Mouse (Mus musculus) right cerebral cortex, postnatal 25 days (tissue): Measurements from ENCODE around the gene Sfxn5.

Experiments
- DNase-seq: peaks from one replicate; pipeline ENCODE4 v3.0.0; 2022

Gene Sfxn5

DNA sequence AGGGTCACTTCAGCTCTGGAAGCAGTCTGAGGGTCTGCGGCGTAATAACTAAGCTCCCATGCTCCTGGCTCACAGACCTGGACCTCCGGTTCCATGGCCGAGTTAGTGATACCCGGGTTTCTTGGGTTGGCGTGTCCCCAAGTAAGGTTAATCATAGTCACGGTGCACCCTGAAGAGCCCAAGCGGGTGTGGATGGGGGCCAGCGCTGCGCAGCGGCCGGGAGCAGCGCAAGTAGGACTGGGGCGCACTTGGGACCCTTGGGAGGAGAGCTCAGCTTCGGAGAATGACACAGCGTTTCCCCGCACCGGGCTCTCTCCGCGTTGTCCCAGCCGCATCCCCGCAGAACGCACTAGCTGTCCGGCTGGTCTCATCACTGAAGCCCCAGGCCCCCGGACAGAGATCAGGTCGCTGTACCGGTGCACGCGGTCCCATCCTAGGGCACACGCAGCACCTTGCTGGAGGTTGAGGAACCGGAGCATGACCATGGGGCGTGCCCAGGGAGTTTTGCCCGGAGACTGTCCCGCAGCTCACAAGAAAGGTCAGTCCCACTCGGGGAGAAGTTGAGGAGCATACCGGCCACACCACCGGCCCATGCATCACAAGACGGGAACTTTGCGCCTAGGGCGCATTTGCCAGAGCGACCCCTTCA is 747 bp downstream of the Sfxn5 start:
- no peak for DNase-seq

DNA sequence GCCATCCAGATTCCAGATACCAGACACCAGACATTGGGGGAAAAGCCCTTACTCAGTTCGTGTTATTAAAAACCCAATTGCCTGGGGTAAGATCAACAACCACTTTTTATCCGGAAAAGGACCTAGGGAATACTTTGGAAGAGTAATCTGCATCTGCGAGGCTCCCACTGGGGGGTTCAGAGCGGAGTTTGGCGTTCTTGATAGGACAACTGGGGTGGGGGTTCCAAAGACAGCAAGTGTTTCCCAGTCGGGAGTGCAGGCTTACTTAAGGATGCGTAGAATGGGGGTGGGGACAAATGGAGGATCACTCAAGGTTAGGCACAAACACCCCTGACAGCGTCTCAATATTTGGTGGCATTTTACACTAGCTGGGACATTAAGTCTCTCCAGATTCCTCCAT is 1.5 kb downstream of the Sfxn5 start:
- DNase-seq, result no peak

DNA sequence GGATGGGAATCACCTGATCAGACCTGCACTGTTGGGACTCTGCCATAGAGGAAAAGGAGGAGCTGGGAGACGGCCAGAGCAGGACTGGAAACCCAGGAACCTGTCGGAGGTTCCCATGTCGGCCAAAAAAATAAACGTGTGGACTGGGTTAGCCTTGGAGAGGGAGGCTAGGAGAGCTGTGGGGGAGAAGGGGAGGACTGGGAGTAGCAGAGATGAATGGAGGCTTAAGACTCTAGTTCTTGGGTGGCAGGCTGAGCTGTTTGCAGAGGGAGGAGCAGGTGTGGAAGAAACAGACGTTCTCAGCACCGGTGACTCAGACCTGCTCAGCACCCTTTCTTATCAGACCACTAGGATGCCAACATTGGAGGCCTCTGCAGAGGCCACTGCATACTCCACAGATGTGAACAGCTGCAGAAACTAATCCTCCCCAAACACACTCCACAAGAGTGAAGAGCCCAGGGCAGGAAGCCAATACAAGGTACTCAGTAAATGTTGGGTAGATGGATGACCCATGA is 1.9 kb downstream of the Sfxn5 start:
- peak; percentile 56 for DNase-seq

DNA sequence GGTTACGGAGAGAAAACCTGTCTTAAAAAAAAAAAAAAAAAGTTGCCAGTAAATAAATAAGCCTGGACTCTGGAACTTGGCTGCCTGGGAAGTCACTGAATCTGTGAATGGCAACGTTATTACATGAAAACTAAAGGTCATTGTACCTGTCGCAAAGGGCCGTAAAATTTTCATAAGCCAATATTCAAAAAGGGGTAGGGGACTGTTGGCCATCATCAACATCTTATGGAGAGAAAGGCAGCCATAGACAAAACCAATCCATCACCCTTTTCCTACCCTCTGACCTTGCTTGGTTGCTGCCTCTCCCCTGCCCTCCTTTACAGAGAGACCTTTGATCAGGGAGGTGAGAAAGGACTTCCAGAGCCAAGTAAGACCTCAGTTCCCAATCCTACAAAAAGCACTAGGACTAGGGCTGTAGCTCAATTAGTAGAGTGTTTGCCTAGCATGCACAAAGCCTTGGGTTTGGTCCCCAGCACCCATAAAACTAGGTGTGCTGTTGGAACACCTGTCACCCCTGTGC is 3.5 kb downstream of the Sfxn5 start:
- DNase-seq, result no peak

DNA sequence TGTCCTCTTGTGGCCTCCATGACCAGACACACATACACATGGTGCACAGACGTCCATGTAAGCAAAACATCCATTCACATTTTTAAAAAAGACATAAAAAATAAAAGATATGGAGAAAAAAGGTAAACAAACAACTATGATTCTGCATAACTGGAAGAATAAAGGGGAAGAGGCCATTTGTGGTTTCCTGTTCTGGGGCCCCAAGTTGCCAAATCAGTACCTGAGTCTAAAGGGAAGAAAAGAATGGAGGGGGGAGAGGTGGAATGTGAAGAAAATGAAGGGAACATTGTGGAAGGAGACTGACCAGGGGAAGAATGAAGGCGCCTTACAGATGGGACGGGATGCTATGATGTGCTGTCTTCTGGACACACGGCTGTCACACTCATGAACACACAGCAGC is 6.7 kb downstream of the Sfxn5 start:
- no peak for DNase-seq

DNA sequence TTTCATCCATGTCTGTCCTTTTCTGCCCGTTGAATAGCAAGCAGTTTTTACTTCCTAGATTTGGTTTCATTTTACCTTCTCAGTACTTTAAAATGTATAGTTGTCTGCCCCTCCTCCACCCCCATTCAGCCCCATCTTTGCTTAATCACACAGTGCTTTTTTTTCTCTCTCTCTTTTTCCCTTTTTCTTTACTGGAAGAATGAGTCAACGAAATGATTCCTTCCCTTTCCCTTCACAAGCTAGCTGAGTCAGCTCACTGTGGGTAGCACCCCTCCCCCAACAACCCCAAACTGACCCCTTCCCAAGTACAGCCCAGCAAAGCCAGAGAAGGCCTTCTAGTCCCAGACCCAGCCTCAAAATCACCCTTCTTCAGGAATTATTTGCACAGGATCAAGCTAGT is 8.1 kb downstream of the Sfxn5 start:
- DNase-seq, result no peak

DNA sequence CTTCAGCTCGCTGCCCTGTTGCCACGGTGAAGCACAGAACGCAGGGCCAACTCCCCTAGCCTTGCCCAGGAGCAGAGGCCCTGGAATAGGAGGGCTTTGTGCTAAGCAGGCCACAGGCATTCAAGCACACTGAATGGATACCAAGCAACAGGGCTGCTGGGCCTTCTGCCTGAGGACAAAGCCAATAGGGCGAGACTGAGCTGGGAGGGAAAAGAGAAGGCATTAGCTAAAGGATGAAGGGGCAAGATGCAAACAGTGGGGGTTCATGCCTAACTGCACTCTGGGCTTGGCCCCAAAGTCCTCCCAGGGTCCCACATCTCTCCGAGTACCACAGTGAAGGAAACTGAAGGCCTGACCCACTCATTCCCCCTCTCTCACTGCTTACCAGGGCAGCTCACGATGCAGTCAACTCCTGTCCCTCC is 12.8 kb downstream of the Sfxn5 start:
- no peak for DNase-seq

DNA sequence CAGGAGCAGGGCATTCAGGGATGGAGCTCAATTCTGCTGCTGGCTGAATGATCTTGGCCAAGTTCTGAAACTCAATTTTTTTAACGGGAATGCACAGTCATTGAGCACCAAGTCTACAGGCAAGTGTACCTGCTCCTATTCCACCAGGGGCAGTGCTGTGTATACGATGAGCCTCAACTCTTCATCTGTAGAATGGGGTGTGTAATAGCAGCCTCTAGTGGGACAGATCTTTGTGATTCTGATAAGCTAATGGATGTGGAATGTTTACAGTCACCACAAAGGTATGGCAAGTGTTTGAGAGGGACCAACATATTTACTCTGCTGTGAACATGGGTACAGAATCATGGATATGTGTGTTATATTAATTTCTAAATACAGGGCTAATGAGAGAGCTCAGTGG is 17.0 kb downstream of the Sfxn5 start:
- no peak for DNase-seq

DNA sequence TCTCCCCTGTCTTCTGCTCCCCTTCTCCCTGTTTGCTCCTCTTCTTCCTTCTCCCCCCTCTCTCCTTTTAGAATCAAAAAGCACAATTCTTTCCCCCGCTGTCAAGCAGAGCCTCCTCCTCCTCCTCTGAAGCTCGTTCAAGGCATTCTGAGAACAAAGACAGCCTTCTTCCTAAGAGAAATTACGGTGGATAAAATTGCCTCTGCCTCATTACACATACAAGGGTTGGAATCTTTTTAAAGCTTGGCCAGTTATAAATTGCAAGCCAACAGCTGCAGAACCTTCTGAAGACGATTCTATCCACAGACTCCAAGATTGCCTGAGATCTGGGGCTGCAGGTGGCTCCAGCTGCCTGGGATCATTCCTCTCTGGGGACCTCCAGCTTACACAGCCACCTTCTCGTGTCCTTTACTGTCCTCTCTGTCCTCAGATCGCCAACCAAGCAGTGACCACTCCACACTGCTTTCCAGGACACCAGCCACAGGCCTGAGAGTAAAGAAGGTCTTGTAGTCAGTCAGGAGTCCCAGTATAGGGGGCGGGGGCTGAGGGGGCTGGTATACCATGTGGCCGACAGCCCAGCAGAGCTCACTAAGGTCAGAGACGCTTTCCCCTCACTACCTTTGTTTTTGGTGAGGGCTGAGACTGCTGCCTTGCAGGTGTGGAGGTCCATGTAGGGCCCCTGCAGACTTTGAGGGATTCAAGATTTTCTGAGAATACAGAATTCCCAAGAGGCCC is 19.0 kb downstream of the Sfxn5 start:
- no peak for DNase-seq

DNA sequence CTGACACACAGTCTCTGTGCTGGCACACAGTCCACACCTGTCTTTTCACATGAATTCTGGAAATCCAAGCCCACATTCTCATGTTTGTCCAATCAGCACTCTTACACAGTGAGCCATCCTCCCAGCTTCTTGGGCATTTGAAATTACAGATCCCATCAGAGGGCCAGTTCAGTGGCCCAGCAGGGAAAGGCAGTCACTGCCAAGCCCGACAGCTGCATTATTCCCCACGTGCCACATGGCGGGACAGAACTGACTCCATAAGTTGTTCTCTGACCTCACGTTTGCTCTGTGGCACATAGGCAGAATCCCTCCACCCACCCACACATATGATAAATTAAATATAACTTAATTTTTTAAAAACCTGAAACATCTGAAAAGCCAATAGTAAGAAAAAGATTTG is 25.3 kb downstream of the Sfxn5 start:
- DNase-seq, result no peak

DNA sequence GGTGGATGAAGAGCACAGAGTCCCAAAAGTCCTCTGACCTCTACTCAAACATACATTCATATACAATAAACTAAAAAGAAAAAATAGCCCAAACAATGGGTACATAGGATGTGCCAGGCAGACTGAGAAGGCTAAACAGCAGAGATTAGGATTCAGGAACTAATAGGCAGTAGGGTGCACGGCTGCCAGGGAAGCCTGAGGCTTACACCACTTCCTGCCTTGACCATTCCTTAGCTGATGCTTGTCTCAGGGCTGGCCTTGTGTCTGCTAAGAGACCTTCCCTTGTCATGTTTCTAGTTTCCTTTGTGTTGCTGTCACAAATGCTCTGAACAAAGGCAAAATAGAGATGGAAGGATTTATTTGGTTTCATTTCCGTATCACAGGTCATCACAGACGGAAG is 26.8 kb downstream of the Sfxn5 start:
- no peak for DNase-seq

DNA sequence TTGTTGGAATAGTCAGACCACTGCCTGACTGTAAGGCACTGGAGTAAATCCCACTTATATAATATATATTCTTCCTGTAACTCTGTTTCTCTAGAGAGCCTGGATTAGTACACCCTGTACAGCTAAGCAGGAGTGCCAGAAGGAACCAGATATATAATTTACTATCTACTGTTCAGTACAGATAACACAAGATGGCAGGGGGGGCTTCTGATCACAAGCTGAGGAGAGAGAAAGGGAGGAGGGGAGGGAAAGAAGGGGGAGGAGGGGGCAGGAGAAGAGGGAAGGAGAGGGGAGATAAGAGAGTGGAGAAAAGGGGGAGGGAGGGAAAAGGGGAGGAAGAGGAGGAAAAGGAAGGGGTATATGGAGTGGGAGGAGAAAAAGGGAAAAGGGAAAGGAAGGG is 27.4 kb downstream of the Sfxn5 start:
- no peak for DNase-seq

DNA sequence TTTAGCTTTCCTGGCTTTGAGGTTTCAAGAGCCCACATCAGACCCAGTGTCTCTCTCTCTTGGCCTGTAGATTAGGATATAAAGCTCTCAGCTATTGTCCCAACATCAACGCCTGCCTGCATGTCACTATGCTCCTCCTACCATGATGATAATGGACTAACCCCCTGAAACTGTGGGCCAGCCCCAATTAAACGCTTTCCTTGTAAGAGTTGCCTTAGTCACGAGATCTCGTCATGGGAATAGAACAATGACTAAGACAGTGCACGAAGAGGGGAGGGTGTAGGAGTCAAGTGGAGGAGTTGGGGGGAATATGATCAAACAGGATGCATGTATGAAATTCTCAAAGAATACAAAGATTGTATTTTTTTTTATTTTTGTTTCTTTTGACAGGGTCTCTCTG is 28.3 kb downstream of the Sfxn5 start:
- DNase-seq, result no peak

DNA sequence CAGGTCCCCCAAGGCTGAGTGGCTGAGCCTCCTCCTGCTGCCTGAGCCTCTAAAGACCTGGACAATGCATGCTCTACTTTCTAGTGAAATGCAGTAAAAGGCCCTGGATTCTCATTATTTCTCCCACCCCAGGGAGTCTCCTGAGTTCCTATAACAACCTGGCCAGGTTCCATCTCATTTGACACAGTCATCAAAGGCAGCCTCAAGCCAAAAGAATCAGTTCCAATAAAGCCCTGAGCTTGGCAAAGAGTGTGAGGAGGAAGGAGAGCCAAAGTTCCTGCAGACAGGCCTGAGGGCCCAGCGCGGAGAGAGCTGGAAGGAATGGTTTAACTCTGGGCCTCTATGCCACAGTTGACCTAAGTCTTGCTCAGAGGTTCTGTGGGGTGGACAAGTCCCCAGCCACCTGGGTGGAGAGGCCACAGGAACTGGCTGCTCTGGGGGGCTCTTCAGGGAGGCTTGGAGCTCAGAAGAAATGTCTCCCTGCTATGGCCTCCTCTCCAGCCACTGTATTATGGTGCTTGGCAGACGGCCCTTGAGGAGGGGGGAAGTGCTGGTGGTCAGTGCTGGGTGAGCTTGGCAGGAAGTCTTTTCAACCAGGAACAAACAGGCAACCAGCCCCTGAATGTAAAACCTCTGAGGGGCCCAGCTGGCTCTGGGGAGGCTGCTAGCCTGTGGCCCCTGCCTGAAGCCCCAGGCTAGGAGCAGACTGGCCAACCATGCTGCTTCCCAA is 30.7 kb downstream of the Sfxn5 start:
- peak; percentile 52 for DNase-seq

DNA sequence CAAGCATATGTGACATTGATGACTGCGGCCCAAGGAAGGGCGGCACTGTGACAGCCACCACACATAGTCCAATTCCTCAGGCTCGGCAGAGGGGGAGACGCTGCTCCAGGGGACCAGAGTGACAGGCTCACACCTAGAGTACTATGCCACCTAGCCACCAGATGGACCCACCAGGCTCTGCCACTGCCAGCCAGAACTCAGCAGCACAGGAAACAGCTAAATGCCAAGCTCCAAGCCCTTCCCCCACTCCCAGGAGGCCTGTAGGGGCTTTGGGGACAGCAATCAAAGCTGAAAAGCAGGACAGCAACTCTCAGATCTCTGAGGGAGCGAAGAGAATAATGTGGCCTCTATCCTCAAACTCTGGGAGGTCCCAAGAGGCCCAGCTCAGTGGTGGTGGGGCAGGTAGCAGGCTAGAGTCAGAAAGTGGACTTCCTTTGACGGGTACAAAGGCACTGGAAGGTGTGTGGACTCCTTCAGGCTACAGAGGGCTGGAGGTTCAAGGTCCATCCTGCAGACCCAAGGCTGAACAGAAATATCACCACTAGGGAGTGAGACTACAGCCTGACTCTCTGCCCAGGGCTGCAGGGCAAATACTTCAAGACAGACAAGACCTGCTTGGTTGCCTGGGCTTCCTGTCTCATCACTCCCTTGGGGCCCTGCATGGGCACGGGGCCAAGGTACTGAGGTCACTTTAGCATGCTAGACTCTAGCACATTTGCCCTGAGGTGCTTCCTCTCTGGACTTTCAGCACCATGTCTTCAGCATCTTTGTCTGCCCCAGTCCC is 37.6 kb downstream of the Sfxn5 start:
- DNase-seq, result no peak

DNA sequence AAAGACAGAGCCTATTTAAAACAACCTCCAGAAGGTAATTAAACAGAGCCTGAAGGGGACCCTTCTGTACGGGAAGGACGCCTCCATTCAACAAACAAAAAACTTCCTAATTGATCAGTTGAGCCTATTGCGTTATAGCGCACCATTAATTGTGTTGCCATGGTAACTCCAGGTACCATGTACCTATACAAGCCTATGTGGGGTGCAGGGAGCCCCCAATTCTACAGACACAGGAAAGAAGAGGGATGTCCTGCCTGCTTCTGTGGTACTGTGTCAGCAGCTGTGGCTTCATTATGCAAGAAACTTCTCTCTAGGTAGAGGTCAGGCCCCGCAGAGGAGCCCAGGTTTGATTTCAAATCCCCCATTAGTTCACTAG is 39.2 kb downstream of the Sfxn5 start:
- no peak for DNase-seq

DNA sequence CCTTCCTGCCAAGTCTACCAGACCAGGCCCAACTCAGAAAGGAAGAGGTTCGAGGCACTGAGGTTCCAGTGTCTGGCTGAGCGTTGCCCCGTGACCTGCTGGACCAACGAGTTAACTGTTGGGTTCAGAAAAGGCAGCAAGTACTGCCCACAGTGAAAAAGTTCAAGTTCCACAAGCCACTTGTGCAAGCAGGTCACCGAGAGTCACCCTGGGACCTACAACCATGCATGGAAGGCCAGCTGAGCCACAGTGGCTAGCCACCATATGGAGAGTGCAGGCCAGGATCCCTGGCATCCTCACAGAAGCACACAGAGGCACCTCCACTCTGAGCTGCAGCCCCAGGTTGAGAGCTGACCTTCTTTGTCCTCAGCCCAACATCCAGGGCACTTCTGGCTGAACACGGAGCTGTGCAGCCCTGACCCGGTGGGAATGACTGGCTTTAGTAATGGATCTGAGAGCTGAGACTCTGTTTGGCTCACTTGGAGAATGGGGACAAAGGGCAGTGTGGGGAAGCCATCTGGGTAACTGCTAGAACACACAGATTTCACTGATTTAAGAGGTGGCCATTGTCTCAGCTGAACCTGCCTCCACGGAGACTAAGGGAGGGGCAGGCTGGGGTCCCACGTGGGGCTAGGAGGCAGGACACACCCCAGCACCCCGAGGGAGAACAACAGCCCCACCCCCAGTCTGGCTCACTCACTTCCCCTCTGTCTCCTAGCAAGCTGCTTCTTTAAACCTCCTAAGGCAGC is 39.8 kb downstream of the Sfxn5 start:
- no peak for DNase-seq

DNA sequence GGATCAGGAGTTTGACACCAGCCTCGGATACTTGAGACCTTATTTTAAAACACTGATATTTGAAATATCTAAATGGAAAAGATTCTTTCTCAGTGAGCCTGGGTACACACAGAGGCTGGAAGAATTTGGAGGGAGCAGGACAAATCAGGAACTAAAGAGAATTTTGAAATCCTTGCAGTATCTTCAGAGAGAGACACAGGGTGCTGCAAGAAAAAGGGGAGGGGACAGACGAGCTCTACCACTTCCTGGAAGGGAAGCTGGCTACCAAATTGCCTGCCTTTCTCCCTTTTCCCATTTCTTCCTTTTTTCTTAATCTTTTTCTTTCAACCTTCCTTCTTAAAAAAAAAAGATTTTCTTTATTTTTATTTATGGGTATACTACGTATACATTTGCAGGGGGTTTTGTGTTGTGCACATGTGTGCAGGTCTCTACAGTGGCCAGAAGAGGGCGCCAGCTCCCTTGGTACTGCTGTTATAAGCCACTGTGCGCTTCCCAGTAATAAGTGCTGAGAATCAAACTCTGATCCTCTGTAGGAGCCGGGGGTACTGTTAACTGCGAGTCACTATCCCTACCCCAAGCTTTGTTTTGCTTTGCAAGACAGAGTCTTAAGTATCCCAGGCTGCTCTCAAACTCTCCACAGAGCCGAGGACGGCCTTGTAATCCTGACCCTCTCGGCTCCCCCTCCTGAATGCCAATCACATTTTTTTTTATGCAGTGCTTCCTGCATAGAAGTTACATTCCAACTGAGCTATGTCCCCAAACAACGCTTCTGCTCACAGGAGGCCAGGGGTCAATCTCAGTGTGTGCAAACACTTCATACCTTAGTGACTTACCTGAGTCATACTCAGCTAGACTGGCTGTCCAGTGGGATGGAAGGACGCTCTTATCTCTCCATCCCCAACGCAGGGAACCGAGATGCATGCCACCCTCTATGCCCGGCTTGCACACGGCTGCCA is 42.1 kb downstream of the Sfxn5 start:
- DNase-seq, result no peak

DNA sequence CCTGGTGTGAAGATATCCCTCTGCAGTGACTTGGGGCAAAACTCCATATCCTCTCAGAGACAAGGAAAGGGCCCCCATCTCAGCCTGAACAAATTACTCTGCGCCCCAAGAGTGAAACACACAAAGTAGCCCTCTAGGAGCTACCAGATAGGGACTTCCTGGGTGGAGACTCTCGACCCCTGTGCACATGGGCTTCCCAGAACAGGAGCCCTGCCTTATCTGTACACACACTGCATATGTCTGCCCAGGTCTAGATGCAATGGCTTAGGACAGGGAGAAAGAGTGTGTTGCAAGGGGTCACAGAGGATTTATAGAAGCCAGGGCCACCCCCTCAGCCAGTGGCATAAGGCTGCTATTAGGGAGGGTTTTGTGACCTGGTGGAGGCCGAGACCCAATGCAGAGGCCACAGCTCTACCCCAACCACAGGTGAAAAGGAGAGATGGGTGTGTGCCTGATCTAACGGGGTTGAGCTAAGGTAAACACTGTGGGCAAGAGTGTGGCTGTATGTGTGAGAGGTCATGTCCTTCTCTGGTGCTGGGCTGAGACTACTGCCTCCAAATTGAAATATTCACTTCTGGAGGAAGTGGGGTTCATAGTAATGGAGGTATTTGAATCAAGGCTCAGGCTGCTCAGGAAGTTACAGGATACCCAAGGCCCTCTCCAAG is 44.9 kb downstream of the Sfxn5 start:
- DNase-seq, result no peak

DNA sequence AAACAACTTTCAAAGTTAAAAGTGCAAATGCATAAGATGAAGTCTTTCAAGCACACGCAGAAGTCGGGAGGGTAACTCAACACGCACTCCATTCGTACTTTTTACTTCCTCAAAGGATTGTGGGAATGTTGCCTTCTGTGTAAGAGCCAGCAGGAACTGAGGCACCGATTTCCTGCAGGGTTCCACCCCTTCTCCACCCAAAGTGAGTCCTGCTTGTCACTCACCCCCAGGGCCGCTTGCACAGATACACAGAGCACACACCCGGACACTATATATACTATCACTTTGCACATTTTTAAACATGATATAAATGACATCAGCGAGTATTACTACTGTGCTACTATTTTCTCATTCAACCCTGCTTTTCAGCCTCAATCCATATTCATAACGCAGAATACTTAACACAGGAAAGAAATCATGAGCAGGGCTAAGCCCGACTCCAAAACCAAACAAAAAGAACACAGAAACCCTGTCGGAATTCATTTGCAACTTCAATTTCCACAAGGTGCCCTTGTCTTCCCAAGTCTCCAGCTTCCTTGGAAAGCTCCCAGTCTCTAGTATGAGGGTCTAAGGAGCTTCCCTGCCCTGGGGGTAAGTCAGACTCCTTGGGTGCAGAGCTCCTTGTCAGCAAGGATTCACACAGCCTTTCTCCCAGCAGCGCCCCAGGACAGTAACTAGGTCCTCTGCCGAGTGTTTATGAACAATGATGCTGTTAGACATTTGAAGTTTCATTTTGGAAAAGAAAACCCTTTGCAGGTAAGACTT is 46.8 kb downstream of the Sfxn5 start:
- no peak for DNase-seq
